Mouse (Mus musculus) kidney, adult 2 months (tissue): ENCODE data around the gene Vps33a.

Experiments
- CTCF ChIP-seq: fragments of 200-500 bp; conservative IDR thresholded peaks from 2 replicates; pipeline ENCODE4 v1.5.1; 2011; ENCODE audit warnings: low read depth, mild to moderate bottlenecking, control low read depth, low read length, moderate library complexity, mixed read lengths; ENCODE audit not compliant: insufficient read depth, insufficient read length
- POLR2A ChIP-seq: fragments of 200-500 bp; IDR thresholded peaks from one replicate; pipeline ENCODE4 v1.6.1; 2011; ENCODE audit warnings: low read depth, low read length, control low read depth

DNA sequence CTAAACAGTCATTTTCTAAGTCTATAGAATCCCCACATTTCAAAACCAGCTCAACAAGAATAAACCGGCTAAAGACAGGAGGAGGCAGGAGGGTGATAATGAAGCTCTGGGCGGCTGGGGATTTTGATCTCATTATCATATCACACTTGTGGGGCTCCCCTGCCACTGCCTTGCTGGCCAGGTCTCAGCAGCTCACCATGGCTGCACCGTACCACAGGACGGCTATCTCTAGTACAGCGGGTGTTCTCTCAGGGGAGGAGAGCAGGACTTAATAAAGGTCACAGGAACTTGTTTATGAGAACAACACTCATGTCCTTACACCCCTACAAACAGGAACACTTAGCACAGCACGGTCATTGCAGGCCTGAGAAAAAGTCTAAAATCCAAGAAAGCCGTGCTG, 17.1 kb downstream of the Vps33a start:
- TF ChIP-seq POLR2A (no peak), CTCF (no peak)
